Mouse (Mus musculus) neural tube, embryonic 11.5 days (tissue): Measurements from ENCODE around the gene Gmppb. TPM values are rescaled to one million over a fixed set of nuclear protein-coding genes. Genes with fewer than 3 reads are reported as not detected.
A peak's percentile ranks its signal among the peaks of the same experiment; 100 is the strongest.

ENCODE experiments used
- ATAC-seq: fragments of 200-750 bp; cut with Nextera tagmentation; 2 replicates; pipeline ENCODE4 v1.8.0; 2017; ENCODE audit warnings: moderate number of reproducible peaks, mild to moderate bottlenecking, moderate TSS enrichment, moderate library complexity; ENCODE audit not compliant: insufficient read depth, low FRiP score, low TSS enrichment
- DNase-seq: peaks from one replicate; pipeline ENCODE4 v3.0.0-alpha.2; 2015; ENCODE audit warnings: low spot score
- H3K27ac ChIP-seq: fragments of 300-500 bp; sonication (generic); 2 replicates; pipeline ENCODE4 v1.5.1; 2014; ENCODE audit warnings: low read depth, mild to moderate bottlenecking, low read length
- H3K27me3 ChIP-seq: fragments of 300-500 bp; sonication (generic); 2 replicates; pipeline ENCODE4 v1.6.1; 2014; ENCODE audit warnings: mild to moderate bottlenecking, low read length, mixed read lengths; ENCODE audit not compliant: control insufficient read depth, insufficient read depth
- H3K36me3 ChIP-seq: fragments of 300-500 bp; sonication (generic); 2 replicates; pipeline ENCODE4 v1.6.1; 2014; ENCODE audit warnings: mild to moderate bottlenecking, low read length, moderate library complexity, mixed read lengths; ENCODE audit not compliant: control insufficient read depth, insufficient read depth
- H3K4me1 ChIP-seq: fragments of 300-500 bp; sonication (generic); 2 replicates; pipeline ENCODE4 v1.6.1; 2014; ENCODE audit warnings: low read length, mixed read lengths; ENCODE audit not compliant: control insufficient read depth, insufficient read depth
- H3K4me2 ChIP-seq: fragments of 300-500 bp; sonication (generic); 2 replicates; pipeline ENCODE4 v1.6.1; 2014; ENCODE audit warnings: low read depth, mild to moderate bottlenecking, moderate library complexity
- H3K4me3 ChIP-seq: fragments of 300-500 bp; sonication (generic); 2 replicates; pipeline ENCODE4 v1.5.1; 2014; ENCODE audit warnings: low read depth, low read length
- H3K9ac ChIP-seq: fragments of 300-500 bp; sonication (generic); 2 replicates; pipeline ENCODE4 v1.6.1; 2014; ENCODE audit warnings: mild to moderate bottlenecking, low read length
- H3K9me3 ChIP-seq: fragments of 300-500 bp; sonication (generic); 2 replicates; pipeline ENCODE4 v1.6.1; 2016; ENCODE audit warnings: low read length; ENCODE audit not compliant: control insufficient read depth
- WGBS: fragments of 180-500 bp; shearing (Covaris S2); extraction: QIAGEN DNeasy Blood & Tissue Kit; methylation state at CpG from one replicate; pipeline ENCODE4 v1.1.7; 2014; 5-methylcytosine and 5-hydroxymethylcytosine counted together
- polyA plus RNA-seq: library from polyadenylated mRNA; unstranded; fragments of >200 nt; fragmentation: Nextera tagmentation; extraction: Ambion mirVana; gene quantifications from 2 replicates; pipeline ENCODE4 v1.2.1, GENCODE M21; 2014

Gmppb gene
- polyA plus RNA-seq, 1 experiment from 2014 or later = 23.6 TPM

DNA sequence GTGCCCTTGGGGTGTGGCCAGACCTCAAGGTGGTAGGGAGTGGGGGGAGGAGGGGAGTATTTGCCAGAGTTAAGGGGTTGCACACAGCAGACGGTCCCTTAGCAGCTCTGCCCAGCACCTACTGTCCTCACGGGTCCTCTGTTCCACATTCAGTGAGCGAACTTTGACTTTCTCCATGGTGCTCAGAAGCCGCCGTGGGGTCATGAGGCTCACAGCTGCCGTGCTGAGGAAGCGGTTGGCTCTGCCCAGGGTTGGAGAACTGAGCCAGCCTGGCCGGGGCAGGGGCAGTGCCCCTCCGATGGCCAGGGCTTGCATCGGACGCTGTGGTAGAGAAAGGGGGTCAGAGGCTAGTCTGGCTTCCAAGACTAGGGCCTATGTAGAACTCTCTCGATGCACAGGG is 14.3 kb downstream of the Gmppb start:
- no peaks in the 10 kb centered on the region for H3K27me3 ChIP-seq
- no peak overlapping the region for H3K4me2 ChIP-seq
- DNase-seq (no peak), ATAC-seq (no peak)
- H3K9me3 ChIP-seq = no peaks in the 10 kb centered on the region
- no peaks in the 10 kb centered on the region for H3K4me1 ChIP-seq
- no peak overlapping the region for H3K9ac ChIP-seq
- 89% methylated on average over 12 of the region's 12 CpGs for WGBS
- no peak overlapping the region for H3K4me3 ChIP-seq
- H3K27ac ChIP-seq = no peak overlapping the region
- H3K36me3 ChIP-seq = peaks cover 6% of the 10 kb centered on the region; the same call in 1 of the 2 replicates

DNA sequence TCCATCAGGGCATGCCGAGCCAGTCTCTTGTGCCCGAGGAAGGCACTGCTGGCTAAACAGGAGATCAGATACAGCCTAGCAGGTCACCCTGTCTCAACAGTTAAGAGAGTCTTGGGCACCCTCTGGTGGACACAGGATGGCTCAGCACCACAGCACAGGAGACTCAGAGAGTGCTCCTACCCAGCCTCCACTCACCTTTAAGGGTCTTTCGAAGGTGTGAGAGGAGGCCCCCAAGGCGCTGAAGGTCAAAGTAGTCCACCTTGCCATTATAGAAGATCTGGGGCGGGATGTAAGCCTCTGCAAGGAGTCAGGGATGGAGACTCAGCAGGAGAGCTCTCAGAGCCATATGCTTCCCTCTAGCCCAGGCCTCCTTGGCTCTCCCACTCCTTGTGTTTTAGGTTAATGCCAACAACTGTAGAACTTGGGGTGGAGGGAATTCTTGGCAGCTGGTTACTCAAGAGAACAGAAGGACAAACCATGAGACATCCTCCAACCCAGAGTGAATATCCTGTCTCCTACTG is 16.5 kb downstream of the Gmppb start:
- Histone ChIP-seq H3K36me3 (peaks cover 4% of the 10 kb centered on the region; the same call in 1 of the 2 replicates), H3K27me3 (no peaks in the 10 kb centered on the region), H3K27ac (no peak overlapping the region), H3K9ac (no peak overlapping the region), H3K4me3 (no peak overlapping the region), H3K4me2 (no peak overlapping the region), H3K4me1 (no peaks in the 10 kb centered on the region), H3K9me3 (no peaks in the 10 kb centered on the region)
- ATAC-seq (no peak), DNase-seq (peak; percentile 60)
- WGBS = 60% methylated on average over 5 of the region's 5 CpGs

DNA sequence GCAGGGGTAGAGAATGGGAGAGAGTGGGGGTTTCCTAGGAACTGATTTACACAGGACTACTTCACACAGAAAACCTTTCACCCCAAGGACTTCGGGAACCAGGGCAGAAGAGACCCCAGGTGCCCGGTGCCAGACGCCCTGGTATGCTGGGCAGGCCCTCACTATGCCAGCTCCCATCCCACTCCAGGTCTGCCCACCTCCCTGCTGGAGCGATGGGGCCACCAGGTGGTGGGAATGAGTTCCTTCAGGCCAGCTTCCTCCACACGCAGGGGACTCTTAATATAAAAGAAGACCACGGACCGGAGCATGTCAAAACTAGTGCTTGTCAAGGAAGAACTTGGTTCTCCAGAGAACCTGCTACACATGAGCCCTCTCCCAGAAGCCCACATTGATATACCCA is 18.2 kb downstream of the Gmppb start:
- Histone ChIP-seq H3K27me3 (no peaks in the 10 kb centered on the region), H3K4me2 (no peak overlapping the region), H3K9ac (no peak overlapping the region), H3K4me3 (no peak overlapping the region), H3K36me3 (peaks cover 4% of the 10 kb centered on the region; the same call in 1 of the 2 replicates), H3K27ac (no peak overlapping the region), H3K4me1 (no peaks in the 10 kb centered on the region), H3K9me3 (no peaks in the 10 kb centered on the region)
- DNase-seq (no peak), ATAC-seq (no peak)
- 87% methylated on average over 7 of the region's 7 CpGs for WGBS

DNA sequence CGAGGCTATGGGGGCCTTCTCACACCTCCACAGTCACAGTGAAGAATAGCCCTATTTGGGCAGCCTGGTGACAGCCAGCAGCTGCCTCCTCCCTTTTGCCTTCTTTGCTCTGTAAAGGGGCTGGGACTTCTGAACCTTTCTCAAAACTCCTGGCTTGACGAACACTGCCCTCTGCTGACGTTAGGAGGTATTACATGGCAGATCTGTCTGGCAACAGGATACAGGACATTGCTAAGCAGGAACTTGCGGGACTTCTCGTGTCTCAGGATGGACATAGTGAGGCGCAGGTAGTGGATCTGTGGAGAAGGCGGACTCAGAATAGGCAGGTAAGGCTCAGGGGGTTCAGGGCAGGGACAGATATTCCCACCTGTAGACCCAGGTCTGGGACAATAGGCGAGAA is 18.9 kb downstream of the Gmppb start:
- Histone ChIP-seq H3K4me1 (no peaks in the 10 kb centered on the region), H3K9ac (no peak overlapping the region), H3K4me2 (no peak overlapping the region), H3K4me3 (no peak overlapping the region), H3K27ac (no peak overlapping the region), H3K9me3 (no peaks in the 10 kb centered on the region), H3K36me3 (peaks cover 4% of the 10 kb centered on the region; the same call in 1 of the 2 replicates), H3K27me3 (no peaks in the 10 kb centered on the region)
- DNase-seq (peak; percentile 82), ATAC-seq (no peak)
- WGBS = 20% methylated on average over 8 of the region's 8 CpGs

DNA sequence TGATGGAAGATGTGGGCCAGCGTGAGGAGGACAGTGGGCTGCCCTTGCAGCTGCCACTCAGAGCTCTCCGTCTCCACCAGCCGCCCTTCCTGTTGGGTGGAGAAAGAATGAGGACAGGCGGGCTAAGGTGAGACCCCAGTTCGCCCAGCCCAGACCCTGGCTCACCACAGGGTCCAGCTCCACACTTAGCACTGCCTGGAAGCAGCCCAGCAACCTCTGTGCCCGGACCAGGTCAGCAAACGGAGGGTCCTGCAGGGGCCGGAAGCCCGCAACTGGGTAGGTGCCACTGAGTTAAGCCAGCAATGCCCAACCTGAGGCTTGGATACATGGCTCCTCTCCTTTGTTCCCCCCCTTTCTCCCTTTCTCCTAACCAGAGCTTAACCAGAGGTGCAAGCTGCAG is 20.0 kb downstream of the Gmppb start:
- no peak for DNase-seq
- ATAC-seq = no peak
- Histone ChIP-seq H3K36me3 (peaks cover 2% of the 10 kb centered on the region; the same call in 1 of the 2 replicates), H3K4me1 (no peaks in the 10 kb centered on the region), H3K9me3 (no peaks in the 10 kb centered on the region), H3K9ac (no peak overlapping the region), H3K27ac (no peak overlapping the region), H3K4me2 (no peak overlapping the region), H3K27me3 (no peaks in the 10 kb centered on the region), H3K4me3 (no peak overlapping the region)
- 85% methylated on average over 9 of the region's 9 CpGs for WGBS

DNA sequence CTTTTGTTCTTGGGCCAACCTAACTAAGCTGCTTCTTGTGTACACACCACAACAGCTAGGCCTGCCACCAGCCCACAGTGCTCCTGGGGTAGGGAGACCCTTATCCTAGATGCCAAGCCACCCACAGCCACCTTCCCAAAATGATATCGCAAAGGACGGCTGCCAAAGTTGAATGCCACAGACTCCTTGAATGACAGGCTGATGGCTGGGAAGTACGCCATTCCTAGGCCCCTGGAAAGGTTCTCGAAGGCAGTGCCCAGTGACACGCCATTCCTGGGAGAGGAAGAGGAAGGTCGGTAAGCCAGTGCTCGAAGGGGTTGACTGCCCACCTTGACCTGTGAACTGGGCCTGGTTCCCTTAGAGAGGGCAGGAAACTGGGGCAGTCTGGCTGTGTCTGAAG is 20.5 kb downstream of the Gmppb start:
- Histone ChIP-seq H3K4me2 (no peak overlapping the region), H3K4me3 (no peak overlapping the region), H3K9me3 (no peaks in the 10 kb centered on the region), H3K9ac (no peak overlapping the region), H3K27me3 (no peaks in the 10 kb centered on the region), H3K4me1 (no peaks in the 10 kb centered on the region), H3K27ac (no peak overlapping the region), H3K36me3 (no peaks in the 10 kb centered on the region; the same call in 1 of the 2 replicates)
- DNase-seq (no peak), ATAC-seq (no peak)
- WGBS = 96% methylated on average over 7 of the region's 7 CpGs

DNA sequence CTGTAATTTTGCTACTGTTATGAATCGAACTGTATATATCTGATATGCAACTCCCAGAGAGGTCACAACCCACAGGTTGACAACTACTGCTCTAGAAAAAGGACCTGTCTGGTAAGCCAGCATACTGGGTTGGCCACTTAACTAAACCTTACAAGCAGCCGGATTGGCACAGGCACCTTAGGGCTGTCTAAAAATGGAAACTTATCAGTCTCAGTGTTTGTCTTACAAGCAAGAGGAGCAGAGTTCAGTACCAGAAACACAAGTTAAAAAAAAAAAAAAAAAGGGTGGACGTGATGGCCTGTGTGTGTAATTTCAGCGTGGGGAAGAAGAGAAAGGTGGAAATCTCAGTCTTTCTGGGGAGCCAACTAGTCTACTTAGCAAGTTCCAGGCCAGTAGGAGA is 22.8 kb downstream of the Gmppb start:
- ATAC-seq (no peak), DNase-seq (no peak)
- Histone ChIP-seq H3K9me3 (no peaks in the 10 kb centered on the region), H3K36me3 (no peaks in the 10 kb centered on the region), H3K27me3 (no peaks in the 10 kb centered on the region), H3K27ac (no peak overlapping the region), H3K4me2 (no peak overlapping the region), H3K9ac (no peak overlapping the region), H3K4me3 (no peak overlapping the region), H3K4me1 (no peaks in the 10 kb centered on the region)
- 92% methylated on average over 4 of the region's 4 CpGs for WGBS

DNA sequence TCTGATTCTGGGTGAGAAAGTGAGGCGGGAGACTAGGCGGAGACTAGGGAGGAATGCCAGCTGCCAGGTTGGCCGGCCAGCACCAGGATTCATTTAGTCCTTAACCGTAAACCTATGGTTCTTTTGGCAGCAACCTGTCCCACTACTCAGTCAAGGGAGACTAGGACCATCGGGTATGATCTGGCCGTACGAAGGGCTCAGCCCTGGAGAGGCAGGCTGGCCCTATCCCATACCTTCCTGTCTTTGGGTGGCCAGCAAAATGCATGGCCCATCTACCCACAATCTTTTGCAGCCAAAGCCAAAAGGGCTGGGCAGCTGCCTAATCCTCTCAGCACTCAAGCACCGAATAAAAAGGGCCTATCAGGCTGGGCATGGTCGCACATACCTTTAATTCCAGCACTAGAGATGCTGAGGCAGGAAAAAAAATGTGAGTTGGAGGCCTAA is 23.5 kb downstream of the Gmppb start:
- Histone ChIP-seq H3K9ac (no peak overlapping the region), H3K27me3 (no peaks in the 10 kb centered on the region), H3K27ac (no peak overlapping the region), H3K36me3 (no peaks in the 10 kb centered on the region), H3K9me3 (no peaks in the 10 kb centered on the region), H3K4me2 (no peak overlapping the region), H3K4me3 (no peak overlapping the region), H3K4me1 (no peaks in the 10 kb centered on the region)
- 75% methylated on average over 9 of the region's 9 CpGs for WGBS
- no peak for DNase-seq
- no peak for ATAC-seq

DNA sequence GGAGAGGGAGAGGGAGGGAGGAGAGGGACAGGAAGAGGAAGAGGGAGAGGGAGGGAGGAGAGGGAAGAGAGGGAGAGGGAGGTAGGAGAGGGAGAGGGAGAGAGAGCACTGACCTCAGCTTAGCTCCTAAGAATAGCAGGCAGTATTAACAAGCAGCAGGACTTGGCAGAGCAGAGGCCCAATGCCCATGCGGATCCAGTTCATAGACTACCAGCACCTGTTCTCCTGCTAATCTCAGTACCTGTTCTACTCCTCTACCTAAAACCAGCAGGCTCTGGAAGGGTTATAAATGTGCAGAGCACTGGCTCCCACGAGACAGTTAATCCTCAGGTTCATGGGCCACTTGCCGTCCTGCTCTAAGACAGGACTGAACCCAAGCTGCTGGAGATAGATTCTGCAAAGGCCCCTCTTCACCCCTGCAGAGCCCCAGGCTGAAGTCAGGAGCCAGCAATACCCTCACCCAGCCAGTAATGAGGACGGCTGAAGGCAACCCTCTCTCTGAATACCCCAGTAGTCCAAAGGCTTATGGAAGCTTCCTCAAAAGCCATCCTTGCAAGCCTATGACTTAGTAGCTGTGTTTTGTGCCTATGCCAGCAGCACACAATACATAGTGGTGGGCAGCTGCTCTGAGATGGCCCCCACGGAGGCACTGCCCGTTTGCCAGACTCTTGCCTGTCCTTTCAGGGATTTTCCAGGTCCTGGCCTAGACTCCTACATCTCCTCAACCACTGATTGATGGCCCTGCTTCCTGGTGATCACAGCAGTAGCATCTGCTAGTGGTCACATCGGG is 24.3 kb downstream of the Gmppb start:
- no peaks in the 10 kb centered on the region for H3K27me3 ChIP-seq
- ATAC-seq (no peak), DNase-seq (no peak)
- H3K4me1 ChIP-seq = peaks cover 3% of the 10 kb centered on the region; the same call in 1 of the 2 replicates
- WGBS = 70% methylated on average over 7 of the region's 7 CpGs
- H3K9ac ChIP-seq = no peak overlapping the region
- H3K36me3 ChIP-seq = no peaks in the 10 kb centered on the region
- H3K4me3 ChIP-seq = no peak overlapping the region
- H3K27ac ChIP-seq = no peak overlapping the region
- no peaks in the 10 kb centered on the region for H3K9me3 ChIP-seq
- no peak overlapping the region for H3K4me2 ChIP-seq
